Mouse (Mus musculus) neural tube, embryonic 11.5 days (tissue): Measurements from ENCODE around the gene Fmn2. TPM values are rescaled to one million over a fixed set of nuclear protein-coding genes. Genes with fewer than 3 reads are reported as not detected.

Experiments
- ATAC-seq: fragments of 200-750 bp; cut with Nextera tagmentation; 2 replicates; pipeline ENCODE4 v1.8.0; 2017; ENCODE audit warnings: moderate number of reproducible peaks, mild to moderate bottlenecking, moderate TSS enrichment, moderate library complexity; ENCODE audit not compliant: insufficient read depth, low FRiP score, low TSS enrichment
- DNase-seq: peaks from one replicate; pipeline ENCODE4 v3.0.0-alpha.2; 2015; ENCODE audit warnings: low spot score
- H3K27ac ChIP-seq: fragments of 300-500 bp; sonication (generic); 2 replicates; pipeline ENCODE4 v1.5.1; 2014; ENCODE audit warnings: low read depth, mild to moderate bottlenecking, low read length
- H3K27me3 ChIP-seq: fragments of 300-500 bp; sonication (generic); 2 replicates; pipeline ENCODE4 v1.6.1; 2014; ENCODE audit warnings: mild to moderate bottlenecking, low read length, mixed read lengths; ENCODE audit not compliant: control insufficient read depth, insufficient read depth
- H3K36me3 ChIP-seq: fragments of 300-500 bp; sonication (generic); 2 replicates; pipeline ENCODE4 v1.6.1; 2014; ENCODE audit warnings: mild to moderate bottlenecking, low read length, moderate library complexity, mixed read lengths; ENCODE audit not compliant: control insufficient read depth, insufficient read depth
- H3K4me1 ChIP-seq: fragments of 300-500 bp; sonication (generic); 2 replicates; pipeline ENCODE4 v1.6.1; 2014; ENCODE audit warnings: low read length, mixed read lengths; ENCODE audit not compliant: control insufficient read depth, insufficient read depth
- H3K4me2 ChIP-seq: fragments of 300-500 bp; sonication (generic); 2 replicates; pipeline ENCODE4 v1.6.1; 2014; ENCODE audit warnings: low read depth, mild to moderate bottlenecking, moderate library complexity
- H3K4me3 ChIP-seq: fragments of 300-500 bp; sonication (generic); 2 replicates; pipeline ENCODE4 v1.5.1; 2014; ENCODE audit warnings: low read depth, low read length
- H3K9ac ChIP-seq: fragments of 300-500 bp; sonication (generic); 2 replicates; pipeline ENCODE4 v1.6.1; 2014; ENCODE audit warnings: mild to moderate bottlenecking, low read length
- H3K9me3 ChIP-seq: fragments of 300-500 bp; sonication (generic); 2 replicates; pipeline ENCODE4 v1.6.1; 2016; ENCODE audit warnings: low read length; ENCODE audit not compliant: control insufficient read depth
- WGBS: fragments of 180-500 bp; shearing (Covaris S2); extraction: QIAGEN DNeasy Blood & Tissue Kit; methylation state at CpG from one replicate; pipeline ENCODE4 v1.1.7; 2014; 5-methylcytosine and 5-hydroxymethylcytosine counted together
- polyA plus RNA-seq: library from polyadenylated mRNA; unstranded; fragments of >200 nt; fragmentation: Nextera tagmentation; extraction: Ambion mirVana; gene quantifications from 2 replicates; pipeline ENCODE4 v1.2.1, GENCODE M21; 2014

Fmn2 gene
- polyA plus RNA-seq, 1 experiment from 2014 or later, result 7.4 TPM

- ATAC-seq (no peak), DNase-seq (peak; percentile 54)
- Histone ChIP-seq H3K4me1 (no peaks in the 10 kb centered on the region), H3K4me2 (no peak overlapping the region), H3K9ac (no peak overlapping the region), H3K27ac (no peak overlapping the region), H3K27me3 (no peaks in the 10 kb centered on the region), H3K4me3 (no peak overlapping the region), H3K9me3 (no peaks in the 10 kb centered on the region), H3K36me3 (no peaks in the 10 kb centered on the region)
- 13% methylated on average over 4 of the region's 4 CpGs for WGBS
These were observed 93.4 kb downstream of the Fmn2 start for GRCm38 (mm10) chr1:174594989-174595388.

- Histone ChIP-seq H3K27ac (no peak overlapping the region), H3K9me3 (no peaks in the 10 kb centered on the region), H3K4me1 (no peaks in the 10 kb centered on the region), H3K4me2 (no peak overlapping the region), H3K9ac (no peak overlapping the region), H3K36me3 (no peaks in the 10 kb centered on the region), H3K4me3 (no peak overlapping the region), H3K27me3 (no peaks in the 10 kb centered on the region)
- WGBS, result 87% methylated on average over 3 of the region's 3 CpGs
- no peak for ATAC-seq
- no peak for DNase-seq
These were observed 95.9 kb downstream of the Fmn2 start for GRCm38 (mm10) chr1:174597495-174597894.

DNA sequence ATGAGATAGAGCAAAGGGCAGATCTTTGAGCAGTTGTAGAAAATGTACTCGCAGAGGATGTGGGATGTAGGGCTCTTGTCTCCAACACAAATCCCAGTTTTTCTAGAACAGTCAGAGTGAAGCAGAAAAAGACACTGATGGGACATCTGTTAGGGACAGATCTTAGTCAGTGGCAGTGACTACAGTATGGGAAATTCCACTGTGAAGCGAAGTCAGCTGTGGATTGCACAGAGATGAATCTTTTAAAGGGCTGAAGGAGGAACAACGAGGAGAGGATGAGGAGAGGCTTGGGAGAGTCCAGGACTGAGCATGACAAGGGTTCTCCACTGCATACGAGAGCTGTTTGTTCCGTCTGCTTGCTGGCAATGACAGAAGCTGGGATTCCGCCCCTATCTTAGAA lies 96.6 kb downstream of the Fmn2 start:
- H3K27me3 ChIP-seq, result no peaks in the 10 kb centered on the region
- no peak overlapping the region for H3K4me3 ChIP-seq
- ATAC-seq, result no peak
- WGBS, result 89% methylated on average over 6 of the region's 6 CpGs
- no peaks in the 10 kb centered on the region for H3K9me3 ChIP-seq
- H3K4me2 ChIP-seq, result no peak overlapping the region
- H3K4me1 ChIP-seq, result no peaks in the 10 kb centered on the region
- DNase-seq, result no peak
- H3K36me3 ChIP-seq, result no peaks in the 10 kb centered on the region
- H3K27ac ChIP-seq, result no peak overlapping the region
- H3K9ac ChIP-seq, result no peak overlapping the region

- Histone ChIP-seq H3K4me2 (no peak overlapping the region), H3K4me1 (no peaks in the 10 kb centered on the region), H3K4me3 (no peak overlapping the region), H3K9ac (no peak overlapping the region), H3K27me3 (no peaks in the 10 kb centered on the region), H3K9me3 (no peaks in the 10 kb centered on the region), H3K36me3 (no peaks in the 10 kb centered on the region), H3K27ac (no peak overlapping the region)
- 92% methylated on average over 2 of the region's 2 CpGs for WGBS
- no peak for ATAC-seq
- DNase-seq, result no peak
These were observed 98.4 kb downstream of the Fmn2 start for GRCm38 (mm10) chr1:174600041-174600440.

DNA sequence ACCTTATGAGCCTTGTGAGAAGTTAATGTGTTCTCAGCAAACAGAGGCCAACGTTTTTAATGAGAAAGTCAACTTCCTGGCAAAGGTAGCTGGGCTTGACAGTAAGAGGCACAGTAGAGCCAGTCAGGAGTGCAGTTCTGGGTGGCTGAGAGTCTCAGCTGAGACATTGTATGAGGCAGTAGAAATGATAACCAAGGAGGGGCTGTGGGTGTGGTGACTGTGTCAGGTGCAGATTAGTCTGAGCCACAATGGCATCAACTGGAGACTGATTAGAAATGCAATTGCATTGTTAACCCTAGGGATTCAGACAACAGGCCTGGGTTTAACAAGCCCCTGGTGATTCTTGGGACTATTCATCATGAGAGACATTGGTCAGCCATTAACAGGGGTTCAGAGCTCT lies 99.0 kb downstream of the Fmn2 start:
- Histone ChIP-seq H3K9ac (no peak overlapping the region), H3K27ac (no peak overlapping the region), H3K36me3 (no peaks in the 10 kb centered on the region), H3K27me3 (no peaks in the 10 kb centered on the region), H3K9me3 (no peaks in the 10 kb centered on the region), H3K4me2 (no peak overlapping the region), H3K4me1 (no peaks in the 10 kb centered on the region), H3K4me3 (no peak overlapping the region)
- 58% methylated on average over 1 of the region's 1 CpGs for WGBS
- ATAC-seq, result no peak
- no peak for DNase-seq

DNA sequence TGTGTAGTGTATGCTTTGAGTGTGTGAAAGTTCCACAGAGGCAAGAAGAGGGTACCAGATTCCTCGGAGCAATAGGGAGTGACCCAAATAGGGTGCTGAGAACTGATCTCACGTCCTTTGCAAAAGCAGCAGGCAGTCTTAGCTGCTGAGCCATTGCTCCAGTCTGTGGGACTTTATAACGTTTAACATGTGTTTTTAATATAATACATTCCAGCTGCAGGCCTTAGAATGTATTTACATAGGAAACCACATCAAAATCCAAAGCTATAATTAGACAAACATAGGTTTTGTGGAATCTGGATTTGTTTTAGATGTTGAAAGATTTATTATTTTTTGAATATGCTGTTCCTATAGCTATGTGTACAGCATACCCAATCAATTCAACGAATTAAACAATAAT lies 115.7 kb downstream of the Fmn2 start:
- no peak for ATAC-seq
- H3K4me2 ChIP-seq, result no peak overlapping the region
- no peak overlapping the region for H3K9ac ChIP-seq
- no peak overlapping the region for H3K27ac ChIP-seq
- H3K27me3 ChIP-seq, result no peaks in the 10 kb centered on the region
- no peaks in the 10 kb centered on the region; the same call in 1 of the 2 replicates for H3K36me3 ChIP-seq
- H3K9me3 ChIP-seq, result no peaks in the 10 kb centered on the region
- no peaks in the 10 kb centered on the region for H3K4me1 ChIP-seq
- no peak for DNase-seq
- no peak overlapping the region for H3K4me3 ChIP-seq
- WGBS, result 76% methylated on average over 4 of the region's 4 CpGs

DNA sequence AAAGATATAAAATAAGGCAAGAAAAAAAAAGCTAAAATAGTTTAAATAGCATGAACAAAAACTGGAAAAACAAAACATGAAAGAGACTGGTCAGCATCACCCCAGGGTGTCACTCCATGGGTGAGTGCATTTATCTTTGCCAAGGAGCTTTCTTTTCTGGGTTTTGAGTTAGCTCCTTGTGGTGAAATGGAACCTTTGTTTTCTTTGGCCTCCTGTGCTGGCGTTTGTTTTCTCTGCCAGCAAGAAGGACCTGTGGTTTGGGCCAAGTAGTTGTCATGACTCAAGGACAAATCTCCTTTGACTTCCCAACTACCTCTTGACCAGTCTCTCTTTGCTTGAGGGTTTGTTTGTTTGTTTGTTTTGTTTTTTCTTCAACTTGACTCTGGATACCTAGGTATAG lies 119.9 kb downstream of the Fmn2 start:
- Histone ChIP-seq H3K9me3 (no peaks in the 10 kb centered on the region), H3K36me3 (no peaks in the 10 kb centered on the region), H3K27ac (no peak overlapping the region), H3K4me1 (no peaks in the 10 kb centered on the region), H3K27me3 (no peaks in the 10 kb centered on the region), H3K4me3 (no peak overlapping the region), H3K4me2 (no peak overlapping the region), H3K9ac (no peak overlapping the region)
- 24% methylated on average over 1 of the region's 1 CpGs for WGBS
- ATAC-seq (no peak), DNase-seq (no peak)

DNA sequence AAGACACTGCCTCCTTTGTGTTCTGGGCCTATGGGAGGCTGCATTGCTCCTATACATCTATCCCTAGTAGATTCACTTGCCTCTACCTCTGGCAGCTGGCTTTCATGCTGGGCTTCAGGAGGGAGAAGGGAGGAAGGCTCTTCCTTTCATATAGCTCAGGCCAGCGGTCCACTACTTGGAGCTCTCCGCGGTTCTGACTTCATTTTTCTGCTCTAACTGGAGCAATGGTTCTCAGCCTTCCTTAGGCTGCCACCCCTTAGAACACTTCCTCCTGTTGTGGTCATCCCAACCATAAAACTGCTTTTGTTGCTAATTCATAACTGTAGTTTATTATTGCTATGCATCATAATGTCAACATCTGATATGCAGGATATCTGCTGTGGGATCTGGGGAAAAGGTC lies 121.4 kb downstream of the Fmn2 start:
- ATAC-seq (no peak), DNase-seq (no peak)
- H3K4me1 ChIP-seq, result no peaks in the 10 kb centered on the region
- no peaks in the 10 kb centered on the region for H3K9me3 ChIP-seq
- H3K9ac ChIP-seq, result no peak overlapping the region
- H3K27me3 ChIP-seq, result no peaks in the 10 kb centered on the region
- no peak overlapping the region for H3K27ac ChIP-seq
- H3K4me2 ChIP-seq, result no peak overlapping the region
- no peaks in the 10 kb centered on the region for H3K36me3 ChIP-seq
- 33% methylated on average over 3 of the region's 3 CpGs for WGBS
- no peak overlapping the region for H3K4me3 ChIP-seq

DNA sequence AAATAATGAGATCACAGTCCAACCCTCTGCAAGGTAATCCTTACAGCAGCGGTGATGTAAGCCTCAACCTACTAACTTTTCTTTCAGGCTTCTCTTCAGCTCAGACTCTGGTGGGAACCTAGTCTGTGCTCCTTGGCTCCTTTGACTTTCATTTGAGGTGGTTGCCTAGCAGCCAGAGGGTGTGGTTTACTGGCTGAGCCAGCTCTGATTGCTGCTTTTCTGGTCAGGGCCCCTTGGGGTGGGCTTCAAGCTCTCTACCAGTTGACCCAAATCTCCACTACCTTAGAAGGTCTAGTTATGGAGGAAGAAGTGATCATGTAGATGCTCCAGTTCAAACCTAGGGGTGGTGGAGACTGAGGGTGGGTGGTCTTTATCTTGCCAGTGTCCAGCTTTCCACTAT lies 128.4 kb downstream of the Fmn2 start:
- no peaks in the 10 kb centered on the region for H3K9me3 ChIP-seq
- H3K4me1 ChIP-seq, result no peaks in the 10 kb centered on the region
- H3K27me3 ChIP-seq, result no peaks in the 10 kb centered on the region
- no peak overlapping the region for H3K27ac ChIP-seq
- no peak overlapping the region for H3K9ac ChIP-seq
- no peak overlapping the region for H3K4me2 ChIP-seq
- H3K36me3 ChIP-seq, result no peaks in the 10 kb centered on the region
- no peak for DNase-seq
- ATAC-seq, result no peak
- no peak overlapping the region for H3K4me3 ChIP-seq
- WGBS, result 85% methylated on average over 1 of the region's 1 CpGs
